Mouse (Mus musculus) lung, adult 2 months (tissue): ENCODE data around the gene Glyatl3.

Experiments used
- CTCF ChIP-seq: fragments of 200-500 bp; IDR thresholded peaks from 2 replicates; pipeline ENCODE4 v1.5.1; 2011; ENCODE audit warnings: mild to moderate bottlenecking, low read length, control low read depth; ENCODE audit not compliant: insufficient read depth
- POLR2A ChIP-seq: fragments of 200-500 bp; IDR thresholded peaks from 2 replicates; pipeline ENCODE4 v1.6.1; 2011; ENCODE audit warnings: low read depth, mild to moderate bottlenecking, control low read depth, low read length, borderline replicate concordance; ENCODE audit errors: extremely low read depth

- no peak for TF ChIP-seq CTCF
- TF ChIP-seq POLR2A: no peak
These were observed 19.8 kb upstream of the Glyatl3 start for GRCm38 (mm10) chr17:40933985-40934384.
